Mouse (Mus musculus) limb, embryonic 11.5 days (tissue): ENCODE data around the gene Fam222a. TPM values are rescaled to one million over a fixed set of nuclear protein-coding genes. Genes with fewer than 3 reads are reported as not detected.

ENCODE experiments used
- ATAC-seq: fragments of 200-750 bp; cut with Nextera tagmentation; 2 replicates; pipeline ENCODE4 v1.8.0; 2017; ENCODE audit warnings: low read depth; ENCODE audit not compliant: insufficient number of reproducible peaks, low FRiP score, low TSS enrichment
- DNase-seq: peaks from one replicate; pipeline ENCODE4 v3.0.0-alpha.2; 2015; ENCODE audit warnings: low spot score
- H3K27ac ChIP-seq: fragments of 300-500 bp; sonication (generic); replicated peaks from 2 replicates; pipeline ENCODE4 v1.5.1; 2014; ENCODE audit warnings: low read depth, mild to moderate bottlenecking, low read length
- H3K27me3 ChIP-seq: fragments of 300-500 bp; sonication (generic); 2 replicates; pipeline ENCODE4 v1.6.1; 2014; ENCODE audit warnings: mild to moderate bottlenecking, low read length, mixed read lengths; ENCODE audit not compliant: control insufficient read depth, insufficient read depth
- H3K36me3 ChIP-seq: fragments of 300-500 bp; sonication (generic); 2 replicates; pipeline ENCODE4 v1.6.1; 2014; ENCODE audit warnings: mild to moderate bottlenecking, low read length, moderate library complexity, mixed read lengths; ENCODE audit not compliant: control insufficient read depth, insufficient read depth
- H3K4me1 ChIP-seq: fragments of 300-500 bp; sonication (generic); 2 replicates; pipeline ENCODE4 v1.6.1; 2014; ENCODE audit warnings: low read length, mixed read lengths; ENCODE audit not compliant: control insufficient read depth, insufficient read depth
- H3K4me2 ChIP-seq: fragments of 300-500 bp; sonication (generic); 2 replicates; pipeline ENCODE4 v1.6.1; 2014; ENCODE audit warnings: low read depth, mild to moderate bottlenecking, moderate library complexity; ENCODE audit not compliant: severe bottlenecking
- H3K4me3 ChIP-seq: fragments of 300-500 bp; sonication (generic); 2 replicates; pipeline ENCODE4 v1.5.1; 2014; ENCODE audit warnings: low read depth, low read length
- H3K9ac ChIP-seq: fragments of 300-500 bp; sonication (generic); 2 replicates; pipeline ENCODE4 v1.6.1; 2014; ENCODE audit warnings: mild to moderate bottlenecking, low read length
- H3K9me3 ChIP-seq: fragments of 300-500 bp; sonication (generic); 2 replicates; pipeline ENCODE4 v1.6.1; 2016; ENCODE audit warnings: low read length; ENCODE audit not compliant: control insufficient read depth
- WGBS: fragments of 180-500 bp; shearing (Covaris S2); extraction: QIAGEN DNeasy Blood & Tissue Kit; methylation state at CpG from one replicate; pipeline ENCODE4 v1.1.7; 2014; 5-methylcytosine and 5-hydroxymethylcytosine counted together
- polyA plus RNA-seq: library from polyadenylated mRNA; unstranded; fragments of >200 nt; fragmentation: Nextera tagmentation; extraction: Ambion mirVana; gene quantifications from 2 replicates; pipeline ENCODE4 v1.2.1, GENCODE M21; 2014

Gene Fam222a
- polyA plus RNA-seq, 1 experiment from 2014 or later = 2.5 TPM

DNA sequence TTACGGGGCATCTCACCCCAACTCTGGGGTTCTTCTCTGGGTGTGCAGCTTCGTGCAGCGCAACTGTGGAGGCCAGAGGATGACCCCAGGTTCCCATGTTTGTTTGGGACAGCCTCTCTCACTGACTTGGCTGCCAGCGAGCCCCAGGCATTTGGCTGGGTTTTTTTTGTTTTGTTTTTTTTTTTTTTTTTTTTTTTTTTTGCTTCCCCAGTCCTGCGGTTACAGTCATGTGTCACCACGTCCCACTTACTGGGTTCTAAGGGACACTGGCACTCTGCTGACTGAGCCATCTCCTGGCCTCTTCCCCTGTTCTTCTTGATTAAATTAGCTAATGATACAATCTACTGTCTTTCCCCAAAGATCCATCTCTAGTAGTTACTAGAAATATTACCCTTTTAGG is 29.8 kb downstream of the Fam222a start:
- DNase-seq = no peak
- no peak overlapping the region for H3K4me2 ChIP-seq
- peaks cover 28% of the 10 kb centered on the region for H3K4me1 ChIP-seq
- H3K27ac ChIP-seq = no peak overlapping the region
- no peak for ATAC-seq
- no peaks in the 10 kb centered on the region for H3K27me3 ChIP-seq
- no peak overlapping the region for H3K9ac ChIP-seq
- 78% methylated on average over 6 of the region's 6 CpGs for WGBS
- H3K36me3 ChIP-seq = no peaks in the 10 kb centered on the region
- H3K4me3 ChIP-seq = no peak overlapping the region
- H3K9me3 ChIP-seq = no peaks in the 10 kb centered on the region

DNA sequence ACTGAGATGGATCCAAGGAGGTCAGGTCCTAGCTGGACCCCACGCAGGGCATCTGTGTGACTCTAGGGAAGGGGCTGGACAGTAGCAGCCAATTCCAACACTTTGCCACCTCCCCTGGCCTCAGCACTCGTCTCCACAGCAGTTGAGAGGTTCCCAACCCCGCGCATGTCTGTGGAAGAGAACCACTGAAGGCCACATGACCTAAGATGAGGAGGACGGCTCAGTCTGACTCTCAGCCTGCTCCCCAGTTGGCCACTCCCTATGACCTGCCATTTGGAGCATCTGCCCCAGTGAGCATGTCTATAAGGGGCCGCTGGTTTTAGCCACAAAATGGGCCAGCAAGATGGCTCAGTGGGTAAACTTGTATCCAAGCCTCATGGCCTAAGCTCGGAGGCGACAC is 34.2 kb downstream of the Fam222a start:
- Histone ChIP-seq H3K9ac (no peak overlapping the region), H3K4me2 (no peak overlapping the region), H3K27ac (no peak overlapping the region), H3K9me3 (no peaks in the 10 kb centered on the region), H3K27me3 (no peaks in the 10 kb centered on the region), H3K4me1 (peaks cover 25% of the 10 kb centered on the region), H3K4me3 (no peak overlapping the region), H3K36me3 (0 out of 2 replicates have a peak, but pooled peaks cover 2% of the 10 kb centered on the region)
- 86% methylated on average over 8 of the region's 8 CpGs for WGBS
- DNase-seq (no peak), ATAC-seq (no peak)

DNA sequence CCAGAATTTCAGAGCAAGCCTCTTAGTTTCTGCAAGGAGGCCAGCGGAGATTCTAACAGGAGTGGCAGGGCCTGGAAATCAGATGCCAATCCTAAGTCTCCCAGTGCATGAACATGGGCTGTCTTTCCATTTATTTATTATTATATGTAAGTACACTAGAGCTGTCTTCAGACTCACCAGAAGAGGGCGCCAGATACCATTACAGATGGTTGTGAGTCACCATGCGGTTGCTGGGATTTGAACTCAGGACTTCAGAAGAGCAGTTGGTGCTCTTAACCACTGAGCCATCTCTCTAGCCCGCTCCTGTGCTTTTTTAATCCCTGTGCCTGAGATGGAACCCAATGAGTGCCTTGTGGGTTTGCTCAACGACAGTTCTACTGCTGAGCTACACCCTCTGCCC is 36.2 kb downstream of the Fam222a start:
- ATAC-seq = no peak
- H3K27ac ChIP-seq = no peak overlapping the region
- H3K4me1 ChIP-seq = peaks cover 24% of the 10 kb centered on the region
- H3K9ac ChIP-seq = no peak overlapping the region
- H3K4me3 ChIP-seq = no peak overlapping the region
- no peaks in the 10 kb centered on the region for H3K27me3 ChIP-seq
- H3K4me2 ChIP-seq = no peak overlapping the region
- DNase-seq = no peak
- H3K36me3 ChIP-seq = 0 out of 2 replicates have a peak, but pooled peaks cover 2% of the 10 kb centered on the region
- no peaks in the 10 kb centered on the region for H3K9me3 ChIP-seq
- WGBS = 84% methylated on average over 5 of the region's 5 CpGs

DNA sequence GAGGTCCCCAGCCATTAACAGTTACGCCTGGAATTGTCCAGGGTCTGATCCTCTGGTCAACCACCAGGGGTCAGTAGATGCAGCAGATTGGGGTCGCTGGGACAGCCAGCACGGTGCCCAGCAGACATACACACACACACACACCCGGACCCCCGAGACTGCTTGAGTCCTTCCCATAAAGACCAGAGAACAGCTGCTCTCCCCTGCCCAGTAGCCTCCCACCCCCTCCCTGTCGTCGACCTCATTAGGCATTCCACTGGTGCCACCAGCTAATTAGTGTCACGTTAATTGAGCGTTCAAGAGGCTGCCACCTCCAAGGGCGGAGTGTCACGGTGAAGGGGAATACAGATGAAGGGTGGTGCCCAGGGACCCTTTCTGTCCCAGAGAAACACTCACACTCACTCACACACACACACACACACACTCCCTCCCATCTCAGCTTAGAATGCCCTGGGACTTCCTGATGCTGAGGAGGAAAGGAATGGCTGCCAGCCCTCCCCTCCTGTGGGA is 37.0 kb downstream of the Fam222a start:
- Histone ChIP-seq H3K27me3 (no peaks in the 10 kb centered on the region), H3K36me3 (0 out of 2 replicates have a peak, but pooled peaks cover 2% of the 10 kb centered on the region), H3K4me2 (peak overlapping the region; percentile 4; the same call in 1 of the 2 replicates), H3K4me3 (no peak overlapping the region), H3K9me3 (no peaks in the 10 kb centered on the region), H3K27ac (no peak overlapping the region), H3K9ac (no peak overlapping the region), H3K4me1 (peaks cover 24% of the 10 kb centered on the region)
- 15% methylated on average over 11 of the region's 11 CpGs for WGBS
- ATAC-seq (no peak), DNase-seq (peak; percentile 61)

DNA sequence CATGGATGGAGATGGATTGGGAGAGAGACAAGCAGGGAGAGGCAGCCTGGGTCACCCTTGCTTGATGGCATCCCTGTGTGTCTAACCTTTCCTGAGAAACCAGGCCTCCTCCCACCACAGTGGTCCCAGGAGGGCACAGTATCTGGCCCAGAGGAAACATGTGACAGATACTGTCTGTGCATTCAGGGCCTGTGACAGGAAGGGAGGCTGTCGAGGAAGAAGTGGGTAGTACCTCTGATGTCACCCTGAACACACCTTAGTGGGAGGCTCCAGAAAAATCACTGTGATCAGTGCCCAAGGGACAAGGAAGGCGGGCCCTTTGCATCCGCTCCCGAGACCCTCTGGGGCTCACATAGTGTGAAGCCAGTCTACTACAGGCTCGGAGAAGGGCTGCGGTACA is 38.2 kb downstream of the Fam222a start:
- Histone ChIP-seq H3K4me2 (no peak overlapping the region), H3K9ac (no peak overlapping the region), H3K4me3 (no peak overlapping the region), H3K9me3 (no peaks in the 10 kb centered on the region), H3K27me3 (no peaks in the 10 kb centered on the region), H3K27ac (no peak overlapping the region), H3K4me1 (peaks cover 24% of the 10 kb centered on the region), H3K36me3 (0 out of 2 replicates have a peak, but pooled peaks cover 5% of the 10 kb centered on the region)
- DNase-seq = no peak
- no peak for ATAC-seq
- 82% methylated on average over 6 of the region's 6 CpGs for WGBS

GRCm38 (mm10) chr5:114607651-114608050 is 39.8 kb downstream of the Fam222a start:
- H3K27ac ChIP-seq = no peak overlapping the region
- H3K9me3 ChIP-seq = no peaks in the 10 kb centered on the region
- no peak overlapping the region for H3K4me2 ChIP-seq
- ATAC-seq = no peak
- H3K9ac ChIP-seq = no peak overlapping the region
- H3K4me1 ChIP-seq = peaks cover 27% of the 10 kb centered on the region
- H3K4me3 ChIP-seq = no peak overlapping the region
- no peaks in the 10 kb centered on the region for H3K27me3 ChIP-seq
- WGBS = 88% methylated on average over 8 of the region's 8 CpGs
- H3K36me3 ChIP-seq = 0 out of 2 replicates have a peak, but pooled peaks cover 5% of the 10 kb centered on the region
- no peak for DNase-seq

DNA sequence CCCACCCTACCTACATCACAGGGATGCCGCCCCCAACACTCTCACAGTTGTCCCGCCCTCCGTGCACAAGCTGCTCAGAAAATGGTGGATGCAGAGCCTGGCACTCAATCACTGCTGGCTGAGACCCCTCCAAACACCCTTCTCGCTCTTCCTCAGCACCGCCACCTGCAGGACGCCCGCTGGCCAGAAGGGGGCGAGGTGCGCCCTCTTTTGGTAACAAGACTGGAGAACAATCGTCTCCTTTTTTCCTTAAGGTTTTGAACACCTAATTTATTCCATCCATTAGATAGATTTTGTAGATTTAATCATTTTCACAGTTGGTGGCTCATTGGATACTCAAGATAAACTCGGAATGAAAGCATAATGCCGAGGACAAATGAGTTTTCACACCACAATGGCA is 40.7 kb downstream of the Fam222a start:
- no peak overlapping the region; the same call in 1 of the 2 replicates for H3K4me2 ChIP-seq
- H3K9me3 ChIP-seq = no peaks in the 10 kb centered on the region
- H3K4me1 ChIP-seq = peaks cover 27% of the 10 kb centered on the region
- 1% methylated on average over 12 of the region's 12 CpGs for WGBS
- H3K27ac ChIP-seq = 0 out of 2 replicates have a peak overlapping the region, but pooled peaks have one; percentile 33
- no peak overlapping the region for H3K9ac ChIP-seq
- peak; percentile 94 for DNase-seq
- H3K36me3 ChIP-seq = 0 out of 2 replicates have a peak, but pooled peaks cover 5% of the 10 kb centered on the region
- no peak overlapping the region for H3K4me3 ChIP-seq
- no peaks in the 10 kb centered on the region for H3K27me3 ChIP-seq
- ATAC-seq = no peak

DNA sequence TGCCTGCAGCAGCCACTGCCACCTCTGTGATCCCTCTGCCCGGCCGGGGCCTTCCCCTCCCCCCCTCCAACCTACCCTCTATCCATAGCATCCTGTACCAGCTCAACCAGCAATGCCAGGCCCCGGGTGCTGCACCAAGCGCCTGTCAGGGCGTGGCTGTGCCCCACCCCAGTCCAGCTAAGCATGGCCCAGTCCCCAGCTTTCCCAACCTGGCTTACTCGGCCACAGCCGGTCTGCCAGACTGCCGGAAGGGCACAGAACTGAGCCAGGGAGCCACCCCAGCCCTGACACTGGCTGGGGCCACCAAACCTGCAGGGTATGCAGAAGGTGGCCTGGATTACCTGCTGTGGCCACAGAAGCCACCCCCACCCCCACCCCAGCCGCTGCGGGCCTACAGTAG is 43.4 kb downstream of the Fam222a start:
- no peaks in the 10 kb centered on the region for H3K27me3 ChIP-seq
- no peak for ATAC-seq

More for the DNA sequence above, 43.4 kb downstream of the Fam222a start:
- no peak overlapping the region for H3K27ac ChIP-seq
- 0 out of 2 replicates have a peak, but pooled peaks cover 3% of the 10 kb centered on the region for H3K36me3 ChIP-seq
- no peak overlapping the region for H3K4me2 ChIP-seq
- no peaks in the 10 kb centered on the region for H3K9me3 ChIP-seq
- DNase-seq = no peak
- peaks cover 11% of the 10 kb centered on the region; the same call in 1 of the 2 replicates for H3K4me1 ChIP-seq
- WGBS = 87% methylated on average over 10 of the region's 10 CpGs
- H3K9ac ChIP-seq = no peak overlapping the region
- no peak overlapping the region for H3K4me3 ChIP-seq
